Mouse (Mus musculus): Measurements from ENCODE around the gene H2-DMa.

Gene H2-DMa

GRCm38 (mm10) chr17:34104804-34105203, 14.5 kb upstream of the H2-DMa start:
- no peak for DNase-seq (ENCODE audit: low spot score)

- no peak for DNase-seq (ENCODE audit: low spot score)
Observed at GRCm38 (mm10) chr17:34106555-34106954, 12.8 kb upstream of the H2-DMa start.

- DNase-seq (ENCODE audit: low spot score) = no peak
Observed at GRCm38 (mm10) chr17:34107109-34107867, 12.1 kb upstream of the H2-DMa start.

GRCm38 (mm10) chr17:34108460-34108859, 10.9 kb upstream of the H2-DMa start:
- DNase-seq (ENCODE audit: low spot score) = no peak

GRCm38 (mm10) chr17:34109038-34109805, 10.1 kb upstream of the H2-DMa start:
- no peak for DNase-seq (ENCODE audit: low spot score)

- no peak for DNase-seq (ENCODE audit: low spot score)
Observed at GRCm38 (mm10) chr17:34109806-34110195, 9.5 kb upstream of the H2-DMa start.

GRCm38 (mm10) chr17:34110309-34110708, 9.0 kb upstream of the H2-DMa start:
- DNase-seq (ENCODE audit: low spot score) = no peak

- no peak for DNase-seq (ENCODE audit: low spot score)
Observed at GRCm38 (mm10) chr17:34114114-34114513, 5.2 kb upstream of the H2-DMa start.

- no peak for DNase-seq (ENCODE audit: low spot score)
Observed at GRCm38 (mm10) chr17:34116736-34117370, 2.5 kb upstream of the H2-DMa start.

- DNase-seq (ENCODE audit: low spot score) = no peak
Observed at GRCm38 (mm10) chr17:34117421-34118112, 1.8 kb upstream of the H2-DMa start.

GRCm38 (mm10) chr17:34118113-34118872, 1.0 kb upstream of the H2-DMa start:
- peak; percentile 77 for DNase-seq (ENCODE audit: low spot score)

- DNase-seq (ENCODE audit: low spot score) = no peak
Observed at GRCm38 (mm10) chr17:34118873-34119248, 480 bp upstream of the H2-DMa start.

- DNase-seq (ENCODE audit: low spot score) = peak; percentile 92
Observed at GRCm38 (mm10) chr17:34120180-34120723, 911 bp downstream of the H2-DMa start.

- DNase-seq (ENCODE audit: low spot score) = peak; percentile 87
Observed at GRCm38 (mm10) chr17:34120814-34121171, 1.5 kb downstream of the H2-DMa start.

GRCm38 (mm10) chr17:34121172-34121878, 2.0 kb downstream of the H2-DMa start:
- DNase-seq (ENCODE audit: low spot score) = peak; percentile 94

- DNase-seq (ENCODE audit: low spot score) = peak; percentile 78
Observed at GRCm38 (mm10) chr17:34121879-34122187, 2.5 kb downstream of the H2-DMa start.

GRCm38 (mm10) chr17:34122188-34122984, 3.0 kb downstream of the H2-DMa start, which contains the start of gene Brd2:
Brd2 (minus strand) TSS chr17:34122634.
- DNase-seq (ENCODE audit: low spot score) = peak; percentile 95

GRCm38 (mm10) chr17:34123111-34123510, 3.8 kb downstream of the H2-DMa start:
- DNase-seq (ENCODE audit: low spot score) = no peak

- DNase-seq (ENCODE audit: low spot score) = no peak
Observed at GRCm38 (mm10) chr17:34123518-34123917, 4.2 kb downstream of the H2-DMa start.

- DNase-seq (ENCODE audit: low spot score) = no peak
Observed at GRCm38 (mm10) chr17:34124649-34125048, 5.3 kb downstream of the H2-DMa start.

All from testis, postnatal 14 days (tissue).